8 mouse cellular contexts compared by ENCODE assay signal in the genomic region with DNA sequence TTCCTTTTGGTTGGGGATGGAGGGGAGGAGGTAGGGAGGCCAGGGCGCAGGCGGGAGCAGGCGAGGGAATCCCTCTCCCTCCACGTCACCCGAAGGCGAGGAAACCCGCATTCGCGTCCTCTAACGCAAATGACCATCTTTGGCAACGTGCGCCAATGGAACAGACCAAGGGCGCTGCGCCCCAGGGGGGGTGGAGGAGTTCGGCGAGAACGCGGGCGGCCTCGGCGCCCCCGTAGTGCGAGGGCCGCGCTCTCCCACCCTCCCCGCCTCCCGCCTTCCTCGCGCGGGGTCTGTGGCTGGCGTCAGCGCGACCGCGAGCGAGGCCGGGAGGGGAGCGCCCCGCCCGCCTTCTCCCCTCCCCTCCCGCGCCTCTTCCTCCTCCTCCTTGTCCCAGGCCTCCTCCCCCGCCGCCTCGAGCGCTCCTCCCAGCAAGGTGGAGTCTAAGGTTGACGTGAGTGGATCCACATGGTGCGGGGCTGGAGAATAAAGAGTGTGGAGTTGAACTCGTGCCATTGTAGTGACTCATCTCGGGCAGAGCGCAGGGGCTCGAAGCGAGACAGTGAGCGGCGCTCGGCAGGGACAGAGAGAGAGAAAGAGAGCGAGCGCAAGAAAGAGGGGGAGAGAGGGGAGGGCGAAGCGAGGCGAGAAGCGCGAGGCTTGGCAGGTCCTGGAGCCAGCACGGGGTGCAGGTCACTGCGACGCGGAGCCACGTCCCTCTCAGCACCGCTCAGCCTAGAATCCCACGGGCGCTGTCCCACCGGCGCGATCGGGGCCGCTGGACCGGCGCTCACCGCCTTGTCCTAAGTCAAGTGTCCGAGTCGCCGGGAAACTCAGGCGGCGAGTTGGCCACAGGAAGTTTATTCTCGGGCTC. TPM values are rescaled to one million over a fixed set of nuclear protein-coding genes. Genes with fewer than 3 reads are reported as not detected.
A peak's percentile ranks its signal among the peaks of the same experiment; 100 is the strongest.
DNase-seq lines count a peak whose midpoint lies in the region; ATAC-seq and TF ChIP-seq lines count a peak whose summit lies in the region.

A gene (plus strand): TSS at position 466 of the 871 bp plus-strand sequence.

- H3K36me3 ChIP-seq in ES-E14 (ENCODE audit: control insufficient read depth, insufficient read depth, low read length, poor library complexity, severe bottlenecking) = no peaks in the 10 kb centered on the region
- H3K36me3 ChIP-seq in forebrain, embryonic 16.5 days (ENCODE audit: control insufficient read depth, insufficient read depth) = no peaks in the 10 kb centered on the region
- no peaks in the 10 kb centered on the region for H3K36me3 ChIP-seq in neural tube, embryonic 14.5 days (ENCODE audit: control insufficient read depth, insufficient read depth, low read length)

- ATAC-seq in forebrain, embryonic 16.5 days = peak; percentile 87
- peak; percentile 86 for ATAC-seq in neural tube, embryonic 14.5 days (ENCODE audit: low read depth)

- H3K27ac ChIP-seq in ES-E14 (ENCODE audit: insufficient read depth, low read depth, low read length, poor library complexity, severe bottlenecking) = no peak within 1 kb of the TSS
- peak within 1 kb of the TSS; percentile 89 for H3K27ac ChIP-seq in forebrain, embryonic 16.5 days (ENCODE audit: low read length)
- peak within 1 kb of the TSS; percentile 52 for H3K27ac ChIP-seq in neural tube, embryonic 14.5 days (ENCODE audit: low read depth, low read length)

- no peaks in the 10 kb centered on the region for H3K9me3 ChIP-seq in ES-E14 (ENCODE audit: control insufficient read depth, insufficient read depth, low read depth, low read length)
- H3K9me3 ChIP-seq in forebrain, embryonic 16.5 days (ENCODE audit: control insufficient read depth, low read length) = no peaks in the 10 kb centered on the region
- H3K9me3 ChIP-seq in neural tube, embryonic 14.5 days (ENCODE audit: control insufficient read depth, low read length) = no peaks in the 10 kb centered on the region

- DNase-seq in ES-E14 (ENCODE audit: low read depth, low spot score) = peak; percentile 88
- peak; percentile 93 for DNase-seq in cerebellum, adult 11 months
- peak; percentile 97 for DNase-seq in heart, postnatal 25 days (ENCODE audit: low spot score)
- DNase-seq in layer of hippocampus, adult 18-20 months (ENCODE audit: low spot score in 2 of 2) = peak; percentile 95 to 96
- peak; percentile 98 to 99 for DNase-seq in lung, adult 18-20 months
- peak; percentile 93 for DNase-seq in testis, postnatal 10 days (ENCODE audit: low spot score)

- in situ Hi-C loops in ES-E14 (cut with MboI; ENCODE audit: low sequenced_read_pairs in 2 of 2, unreplicated experiment in 2 of 2) = loop anchor here in 1 of 2 experiments (10.0 kb wide), 1 partner anchor 531 kb away; no protein-coding TSS in a partner anchor

- H3K27me3 ChIP-seq in forebrain, embryonic 16.5 days (replicated peaks; ENCODE audit: control insufficient read depth, insufficient read depth, low read length) = peaks cover 18% of the 10 kb centered on the region
- H3K27me3 ChIP-seq in neural tube, embryonic 14.5 days (ENCODE audit: control insufficient read depth, insufficient read depth, low read length) = peaks cover 39% of the 10 kb centered on the region

- H3K9ac ChIP-seq in ES-E14 (ENCODE audit: insufficient read depth, low read depth, low read length, poor library complexity, severe bottlenecking) = peak within 1 kb of the TSS; percentile 82
- peak within 1 kb of the TSS; percentile 77 for H3K9ac ChIP-seq in forebrain, embryonic 16.5 days (replicated peaks; ENCODE audit: low read depth, low read length)
- peak within 1 kb of the TSS; percentile 68 for H3K9ac ChIP-seq in neural tube, embryonic 14.5 days (replicated peaks; ENCODE audit: low read depth, low read length)

- under 1% methylated on average over 55 of the region's 85 CpGs for WGBS in forebrain, embryonic 16.5 days
- under 1% methylated on average over 69 of the region's 85 CpGs for WGBS in neural tube, embryonic 14.5 days

- H3K4me1 ChIP-seq in ES-E14 (ENCODE audit: control insufficient read depth in 2 of 2, insufficient read depth in 2 of 2, low read length in 2 of 2, poor library complexity in 1 of 2) = no peaks in the 10 kb centered on the region
- H3K4me1 ChIP-seq in forebrain, embryonic 16.5 days (replicated peaks; ENCODE audit: control insufficient read depth, insufficient read depth, low read length) = peaks cover 31% of the 10 kb centered on the region
- peaks cover 10% of the 10 kb centered on the region; the same call in 1 of the 2 replicates for H3K4me1 ChIP-seq in neural tube, embryonic 14.5 days (ENCODE audit: control insufficient read depth, insufficient read depth, low read length)

- H3K4me3 ChIP-seq in ES-E14 (ENCODE audit: insufficient read depth in 1 of 2, low read depth in 1 of 2, low read length in 2 of 2, poor library complexity in 1 of 2, severe bottlenecking in 1 of 2) = peak within 1 kb of the TSS; percentile 76 to 81
- peak within 1 kb of the TSS; percentile 71 for H3K4me3 ChIP-seq in forebrain, embryonic 16.5 days (replicated peaks; ENCODE audit: low read length)
- H3K4me3 ChIP-seq in neural tube, embryonic 14.5 days (ENCODE audit: low read depth, low read length) = peak within 1 kb of the TSS; percentile 58

- intact Hi-C loops in heart, postnatal 25 days (cut with DNase I) = loop anchor here (2.0 to 5.0 kb wide), 4 partner anchors 208 to 523 kb away; no protein-coding TSS in a partner anchor

- peak within 1 kb of the TSS; percentile 95 for H3K4me2 ChIP-seq in forebrain, embryonic 16.5 days (ENCODE audit: low read length)
- peak within 1 kb of the TSS; percentile 77 for H3K4me2 ChIP-seq in neural tube, embryonic 14.5 days (ENCODE audit: low read depth, low read length)

TF ChIP-seq in ES-E14, 5 proteins besides CTCF, POLR2A, EP300 and RAD21:
- no peak for TF ChIP-seq ZNF384 (IDR thresholded peaks at IDR 0.05; ENCODE audit: low read depth, low read length)
- no peak for TF ChIP-seq ZC3H11A (IDR thresholded peaks at IDR 0.05; ENCODE audit: borderline replicate concordance, low read depth, low read length)
- TF ChIP-seq CHD2 (IDR thresholded peaks at IDR 0.05; ENCODE audit: low read depth, low read length) = no peak
- no peak; the same call in 1 of the 2 replicates for TF ChIP-seq HCFC1 (IDR thresholded peaks at IDR 0.05; ENCODE audit: borderline replicate concordance, insufficient read depth, low read length)
- TF ChIP-seq MAFK (IDR thresholded peaks at IDR 0.05; ENCODE audit: insufficient read depth, low read depth, low read length) = no peak

RNA-seq across cellular contexts. Expression of the gene that starts here (rescaled TPM):
- 8.9 and 15.0 TPM in 2 replicates for total RNA-seq in ES-E14 (2012; rRNA removed)
- polyA plus RNA-seq in forebrain, embryonic 16.5 days (2015; fragmentation: Nextera tagmentation; extraction: Ambion mirVana) = 3.7 and 3.8 TPM in 2 replicates
- 10 to 100 TPM; 19.8 to 24.4 TPM for total RNA-seq in heart, postnatal 25 days (2021)
- 10 to 100 TPM; 70.1 to 71.4 TPM for total RNA-seq in layer of hippocampus, adult 18-20 months (2021)
- polyA plus RNA-seq in neural tube, embryonic 14.5 days (2014; fragmentation: Nextera tagmentation; extraction: Ambion mirVana) = 0.58 and 0.99 TPM in 2 replicates

Comparison
In these comparisons a context has a peak if more than half of its experiments do, and no peak if none do; other contexts are left out.
1. Peak in ATAC-seq, H3K4me3 ChIP-seq, H3K27ac ChIP-seq, H3K9ac ChIP-seq and H3K4me2 ChIP-seq in neural tube, embryonic 14.5 days; RNA of the gene not detected or under 1 TPM.